Mouse (Mus musculus) CH12.LX (cell line): Measurements from ENCODE around the gene Astn2. TPM values are rescaled to one million over a fixed set of nuclear protein-coding genes. Genes with fewer than 3 reads are reported as not detected.

Experiments
- DNase-seq: peaks from one replicate; pipeline ENCODE4 v3.0.0-alpha.2; 2013; ENCODE audit errors: extremely low read depth
- H3K27ac ChIP-seq: 2 replicates; pipeline ENCODE4 v1.5.1; 2012; ENCODE audit warnings: low read depth, mild to moderate bottlenecking, control low read depth, moderate library complexity; ENCODE audit not compliant: insufficient read depth
- H3K27me3 ChIP-seq: replicated peaks from 2 replicates; pipeline ENCODE3; 2012; ENCODE audit warnings: inconsistent platforms
- H3K36me3 ChIP-seq, 2 experiments: replicated peaks in 1 of 2; 2 replicates each; pipeline versions ENCODE3 to v1.6.1; 2012; ENCODE audit warnings: inconsistent platforms in 1 of 2, low read length in 1 of 2, mild to moderate bottlenecking in 1 of 2, mixed read lengths in 1 of 2, moderate library complexity in 1 of 2; ENCODE audit not compliant: control insufficient read depth in 1 of 2, insufficient read depth in 1 of 2
- H3K4me1 ChIP-seq, 2 experiments: 2 replicates each; pipeline ENCODE4 v1.6.1; 2012; ENCODE audit warnings: inconsistent platforms in 1 of 2, moderate library complexity in 1 of 2; ENCODE audit not compliant: insufficient read depth in 2 of 2, control insufficient read depth in 1 of 2
- H3K4me2 ChIP-seq: 2 replicates; pipeline ENCODE4 v1.6.1; 2012; ENCODE audit warnings: low read depth, mild to moderate bottlenecking, control low read depth; ENCODE audit not compliant: poor library complexity, insufficient read depth, severe bottlenecking
- H3K4me3 ChIP-seq, 3 experiments: fragments of 150-350 bp in 1 of 3; sonication (generic) in 1 of 3; replicated peaks in 1 of 3; 2 replicates each; pipeline versions ENCODE3 to v1.5.1; 2011 to 2012; ENCODE audit warnings: low read depth in 2 of 3, low read length in 2 of 3, mild to moderate bottlenecking in 2 of 3, moderate library complexity in 2 of 3, control low read depth in 1 of 3, improper control_type of control experiment in 1 of 3, inconsistent platforms in 1 of 3, mixed read lengths in 1 of 3; ENCODE audit not compliant: poor library complexity in 1 of 3
- H3K79me2 ChIP-seq: replicated peaks from 2 replicates; pipeline ENCODE4 v1.6.1; 2012; ENCODE audit warnings: mild to moderate bottlenecking, moderate library complexity; ENCODE audit not compliant: control insufficient read depth, poor library complexity, insufficient read depth, severe bottlenecking; ENCODE audit errors: extremely low read depth
- H3K9ac ChIP-seq: 2 replicates; pipeline ENCODE4 v1.6.1; 2012; ENCODE audit warnings: low read depth, mild to moderate bottlenecking, control low read depth, moderate library complexity; ENCODE audit not compliant: insufficient read depth
- H3K9me3 ChIP-seq: replicated peaks from 2 replicates; pipeline ENCODE3; 2012; ENCODE audit warnings: low read length, inconsistent platforms, mixed read lengths
- BHLHE40 ChIP-seq: IDR thresholded peaks from 2 replicates; pipeline ENCODE4 v1.6.1; 2011; ENCODE audit warnings: mild to moderate bottlenecking, low read depth, low read length, improper control_type of control experiment
- CHD2 ChIP-seq: IDR thresholded peaks from 2 replicates; pipeline ENCODE4 v1.6.1; 2011; ENCODE audit warnings: low read length, improper control_type of control experiment
- CTCF ChIP-seq, 2 experiments: IDR thresholded peaks in 1 of 2; conservative IDR thresholded peaks in 1 of 2; 2 replicates each; pipeline ENCODE4 v1.5.1; 2011 to 2012; ENCODE audit warnings: low read depth in 2 of 2, low read length in 2 of 2, improper control_type of control experiment in 1 of 2, inconsistent platforms in 1 of 2, mild to moderate bottlenecking in 1 of 2, moderate library complexity in 1 of 2
- E2F4 ChIP-seq: IDR thresholded peaks from 2 replicates; pipeline ENCODE4 v1.6.1; 2011; ENCODE audit warnings: low read depth, low read length, improper control_type of control experiment; ENCODE audit not compliant: insufficient replicate concordance
- ELF1 ChIP-seq: IDR thresholded peaks from 2 replicates; pipeline ENCODE4 v1.6.1; 2014; ENCODE audit warnings: low read depth, mild to moderate bottlenecking, inconsistent platforms, low read length, improper control_type of control experiment
- EP300 ChIP-seq: IDR thresholded peaks from 2 replicates; pipeline ENCODE4 v1.6.1; 2011; ENCODE audit warnings: low read length, improper control_type of control experiment
- GABPA ChIP-seq: IDR thresholded peaks from 2 replicates; pipeline ENCODE4 v1.6.1; 2012; ENCODE audit warnings: low read depth, low read length, improper control_type of control experiment, inconsistent platforms; ENCODE audit not compliant: insufficient replicate concordance
- HCFC1 ChIP-seq: IDR thresholded peaks from 2 replicates; pipeline ENCODE4 v1.6.1; 2012; ENCODE audit warnings: low read depth, mild to moderate bottlenecking, inconsistent platforms, low read length, improper control_type of control experiment
- JUN ChIP-seq: IDR thresholded peaks from 2 replicates; pipeline ENCODE4 v1.6.1; 2011; ENCODE audit warnings: low read depth, mild to moderate bottlenecking, low read length, improper control_type of control experiment, moderate library complexity; ENCODE audit not compliant: insufficient read depth
- JUND ChIP-seq: conservative IDR thresholded peaks from 2 replicates; pipeline ENCODE4 v1.6.1; 2011; ENCODE audit warnings: low read depth, low read length, improper control_type of control experiment
- MAFK ChIP-seq: IDR thresholded peaks from 2 replicates; pipeline ENCODE4 v1.6.1; 2011; ENCODE audit warnings: low read length, improper control_type of control experiment; ENCODE audit not compliant: insufficient replicate concordance
- MAX ChIP-seq: IDR thresholded peaks from 2 replicates; pipeline ENCODE4 v1.6.1; 2011; ENCODE audit warnings: low read length, improper control_type of control experiment
- MEF2A ChIP-seq: IDR thresholded peaks from 2 replicates; pipeline ENCODE4 v1.6.1; 2014; ENCODE audit warnings: low read depth, mild to moderate bottlenecking, inconsistent platforms, low read length, improper control_type of control experiment, borderline replicate concordance
- MXI1 ChIP-seq: IDR thresholded peaks from 2 replicates; pipeline ENCODE4 v1.6.1; 2011; ENCODE audit warnings: mild to moderate bottlenecking, low read depth, low read length, improper control_type of control experiment
- NELFE ChIP-seq: IDR thresholded peaks from 2 replicates; pipeline ENCODE4 v1.6.1; 2011; ENCODE audit warnings: low read depth, low read length, improper control_type of control experiment
- PAX5 ChIP-seq: IDR thresholded peaks from 2 replicates; pipeline ENCODE4 v1.6.1; 2012; ENCODE audit warnings: low read length, inconsistent platforms, mixed read lengths
- POLR2A ChIP-seq: IDR thresholded peaks from 2 replicates; pipeline ENCODE4 v1.6.1; 2011; ENCODE audit warnings: low read depth, mild to moderate bottlenecking, improper control_type of control experiment, low read length
- RAD21 ChIP-seq: IDR thresholded peaks from 2 replicates; pipeline ENCODE4 v1.6.1; 2011; ENCODE audit warnings: low read depth, mild to moderate bottlenecking, low read length, improper control_type of control experiment, moderate library complexity
- SMC3 ChIP-seq: IDR thresholded peaks from 2 replicates; pipeline ENCODE4 v1.6.1; 2011; ENCODE audit warnings: low read depth, low read length, improper control_type of control experiment
- TBP ChIP-seq: conservative IDR thresholded peaks from 2 replicates; pipeline ENCODE4 v1.6.1; 2011; ENCODE audit warnings: low read depth, low read length, improper control_type of control experiment
- UBTF ChIP-seq: IDR thresholded peaks from 2 replicates; pipeline ENCODE4 v1.6.1; 2012; ENCODE audit warnings: low read depth, mild to moderate bottlenecking, inconsistent platforms, low read length, improper control_type of control experiment, moderate library complexity
- USF1 ChIP-seq: IDR thresholded peaks from 2 replicates; pipeline ENCODE4 v1.6.1; 2014; ENCODE audit warnings: low read depth, mild to moderate bottlenecking, inconsistent platforms, low read length, improper control_type of control experiment
- USF2 ChIP-seq: conservative IDR thresholded peaks from 2 replicates; pipeline ENCODE4 v1.6.1; 2011; ENCODE audit warnings: low read depth, low read length, improper control_type of control experiment
- ZKSCAN1 ChIP-seq: IDR thresholded peaks from 2 replicates; pipeline ENCODE4 v1.6.1; 2012; ENCODE audit warnings: low read depth, inconsistent platforms, low read length, improper control_type of control experiment, borderline replicate concordance
- ZNF384 ChIP-seq: IDR thresholded peaks from 2 replicates; pipeline ENCODE4 v1.6.1; 2012; ENCODE audit warnings: low read depth, low read length, improper control_type of control experiment, inconsistent platforms
- dilution Hi-C: fragments of 300-500 bp; cut with MboI; formaldehyde crosslinking; loops from 2 replicates; pipeline ENCODE4 v1.14.3; 2020; ENCODE audit warnings: low sequenced_read_pairs; ENCODE audit not compliant: extremely low pct_unique_long_range_greater_than_20kb, extremely low pct_ligation_motif_present
- in situ Hi-C: fragments of 300-500 bp; cut with MboI; formaldehyde crosslinking; loops from 3 replicates; pipeline ENCODE4 v1.14.3; 2019; ENCODE audit warnings: low sequenced_read_pairs, low pct_ligation_motif_present, low pct_unique_long_range_greater_than_20kb, mixed read lengths
- polyA plus RNA-seq: library from polyadenylated mRNA; unstranded; fragments of >175 nt; gene quantifications from 2 replicates; pipeline ENCODE4 v1.2.1, GENCODE M21; 2012; ENCODE audit warnings: low read depth; ENCODE audit not compliant: insufficient read length
- total RNA-seq, 2 experiments: library from RNA; depleted of rRNA; stranded (reverse); fragments of 300-350 nt in 1 of 2; fragments of >200 nt in 1 of 2; gene quantifications; 2 replicates each; pipeline ENCODE4 v1.2.3; 2012 to 2014

Gene Astn2
- total and polyA plus RNA-seq, 3 experiments: not detected

DNA sequence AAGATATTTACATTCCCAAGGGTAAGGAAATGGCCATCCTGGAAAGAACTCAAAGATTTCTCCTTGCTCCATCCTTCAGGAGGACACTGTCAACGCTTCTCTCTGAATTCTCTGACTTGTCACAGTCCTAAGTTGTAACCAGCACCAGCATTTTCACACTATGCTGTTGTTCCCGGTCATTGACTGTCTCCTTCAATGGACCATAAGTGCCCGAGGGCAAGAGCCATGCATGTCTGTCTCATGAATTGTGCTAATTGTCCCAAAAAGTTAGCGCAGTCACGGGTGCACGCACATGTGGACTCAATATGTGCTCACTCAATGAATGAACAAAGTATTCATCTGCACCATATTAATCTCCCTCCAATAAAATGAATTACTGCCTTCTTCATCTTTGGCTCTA lies 741.2 kb downstream of the Astn2 start:
- TF ChIP-seq POLR2A (no peak), TBP (no peak), RAD21 (no peak), USF1 (no peak), ELF1 (no peak), MAX (no peak), ZNF384 (no peak), SMC3 (no peak), EP300 (no peak), UBTF (no peak), MXI1 (no peak), BHLHE40 (no peak)
- no peak for DNase-seq
- H3K36me3 ChIP-seq: no peaks in the 10 kb centered on the region
- no peaks in the 10 kb centered on the region for H3K79me2 ChIP-seq
- in situ Hi-C loops: no loop called here
- dilution Hi-C loops: no loop called here
- no peak overlapping the region for H3K4me2 ChIP-seq
- no peaks in the 10 kb centered on the region for H3K27me3 ChIP-seq
- no peak overlapping the region for H3K27ac ChIP-seq
- no peak overlapping the region for H3K4me3 ChIP-seq
- H3K4me1 ChIP-seq: no peaks in the 10 kb centered on the region
- H3K9ac ChIP-seq: no peak overlapping the region
- no peaks in the 10 kb centered on the region for H3K9me3 ChIP-seq

DNA sequence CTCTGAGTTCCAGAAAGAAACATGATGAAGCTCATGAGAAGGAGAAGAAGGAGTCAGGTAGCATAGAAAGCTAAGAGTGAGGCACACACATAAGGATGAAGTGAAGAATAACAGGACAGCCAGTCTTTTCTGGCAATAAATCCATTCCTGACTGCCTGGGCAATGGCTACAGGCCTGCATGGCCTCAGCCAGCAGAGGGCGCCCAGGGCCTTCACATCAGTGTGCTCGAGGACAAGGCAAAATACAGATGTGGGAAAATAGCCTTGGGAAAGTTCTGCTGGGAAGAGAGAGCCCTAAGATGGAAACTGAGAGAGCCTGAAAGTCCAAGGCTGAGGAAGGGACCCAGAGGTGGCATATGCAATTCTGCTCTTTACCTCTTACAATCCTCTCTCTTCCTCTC lies 749.7 kb downstream of the Astn2 start:
- H3K36me3 ChIP-seq: no peaks in the 10 kb centered on the region
- no peak overlapping the region for H3K9ac ChIP-seq
- no peak overlapping the region for H3K27ac ChIP-seq
- TF ChIP-seq MXI1 (no peak), HCFC1 (no peak), SMC3 (peak; percentile 60), GABPA (no peak), ELF1 (no peak), CTCF (conservative IDR thresholded peaks at IDR 0.05 in 1 of 2, IDR thresholded peaks at IDR 0.05 in 1 of 2; ENCODE audit: low read depth in 2 of 2, low read length in 2 of 2) (peak; percentile 72 to 77), RAD21 (peak; percentile 67)
- peak; percentile 34 for DNase-seq
- dilution Hi-C loops (no loop called here), in situ Hi-C loops (no loop called here)
- no peaks in the 10 kb centered on the region for H3K79me2 ChIP-seq
- peaks cover 2% of the 10 kb centered on the region for H3K27me3 ChIP-seq
- no peaks in the 10 kb centered on the region for H3K4me1 ChIP-seq
- H3K4me2 ChIP-seq: no peak overlapping the region
- no peaks in the 10 kb centered on the region for H3K9me3 ChIP-seq
- H3K4me3 ChIP-seq: no peak overlapping the region

DNA sequence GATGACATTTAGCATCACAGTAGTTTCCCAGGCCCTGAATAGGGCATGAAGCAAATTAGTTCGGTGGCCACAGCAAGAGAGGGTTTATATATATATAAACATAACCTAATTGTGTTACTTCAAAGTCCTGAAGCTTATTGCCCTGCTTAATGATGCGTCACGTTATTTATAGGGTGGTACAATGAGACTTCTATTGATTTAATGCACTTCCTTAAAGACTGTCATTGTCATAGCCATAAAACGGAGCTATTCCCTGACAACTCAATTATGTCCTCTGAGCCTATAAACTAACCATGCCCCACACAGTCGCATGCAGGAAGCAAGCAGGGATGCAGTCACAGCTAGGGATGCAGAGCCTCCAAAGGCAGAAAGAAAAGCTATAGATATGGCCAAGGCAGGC lies 761.8 kb downstream of the Astn2 start:
- H3K36me3 ChIP-seq: no peaks in the 10 kb centered on the region
- dilution Hi-C loops (no loop called here), in situ Hi-C loops (no loop called here)
- TF ChIP-seq USF2 (no peak), JUN (no peak), MEF2A (no peak), USF1 (no peak), ZKSCAN1 (no peak), E2F4 (no peak), NELFE (no peak), JUND (no peak), GABPA (no peak), HCFC1 (no peak), CTCF (conservative IDR thresholded peaks at IDR 0.05 in 1 of 2, IDR thresholded peaks at IDR 0.05 in 1 of 2; ENCODE audit: low read depth in 2 of 2, low read length in 2 of 2) (no peak), SMC3 (no peak), CHD2 (no peak), RAD21 (no peak), BHLHE40 (no peak), PAX5 (no peak), UBTF (no peak), MAFK (no peak)
- no peak overlapping the region for H3K9ac ChIP-seq
- no peak overlapping the region for H3K27ac ChIP-seq
- H3K9me3 ChIP-seq: no peaks in the 10 kb centered on the region
- no peaks in the 10 kb centered on the region for H3K27me3 ChIP-seq
- no peak overlapping the region for H3K4me3 ChIP-seq
- H3K4me1 ChIP-seq: no peaks in the 10 kb centered on the region; a peak in 1 of 4 replicates
- no peaks in the 10 kb centered on the region for H3K79me2 ChIP-seq
- DNase-seq: no peak
- H3K4me2 ChIP-seq: no peak overlapping the region
